Mouse (Mus musculus): ENCODE measurements around the gene Ptprg. TPM values are rescaled to one million over a fixed set of nuclear protein-coding genes. Genes with fewer than 3 reads are reported as not detected.

The Ptprg gene
- total RNA-seq, 4 experiments from 2014 or later = 13.3 to 22.4 (median 19.1) TPM

DNA sequence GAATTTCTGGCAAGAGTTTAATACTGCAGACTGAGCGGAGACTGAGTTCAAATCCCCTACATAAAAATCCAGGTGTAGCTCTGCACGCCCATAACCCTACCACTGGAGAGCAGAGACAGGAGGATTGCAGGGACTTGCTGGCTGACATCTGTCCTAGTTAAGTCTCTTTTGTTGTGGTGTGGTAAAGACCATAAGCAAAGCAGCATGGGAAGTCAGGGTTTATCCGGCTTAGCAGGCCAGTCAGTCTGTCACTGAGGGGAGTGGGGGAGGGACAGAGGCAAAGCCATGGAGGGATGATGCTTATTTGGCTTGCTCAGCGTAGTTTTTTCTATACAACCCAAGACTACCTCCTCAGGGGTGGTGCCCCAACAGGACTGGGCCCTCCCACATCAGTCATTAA is 530.7 kb downstream of the Ptprg start:
- DNase-seq (ENCODE audit: low spot score in 2 of 2) = no peak

DNA sequence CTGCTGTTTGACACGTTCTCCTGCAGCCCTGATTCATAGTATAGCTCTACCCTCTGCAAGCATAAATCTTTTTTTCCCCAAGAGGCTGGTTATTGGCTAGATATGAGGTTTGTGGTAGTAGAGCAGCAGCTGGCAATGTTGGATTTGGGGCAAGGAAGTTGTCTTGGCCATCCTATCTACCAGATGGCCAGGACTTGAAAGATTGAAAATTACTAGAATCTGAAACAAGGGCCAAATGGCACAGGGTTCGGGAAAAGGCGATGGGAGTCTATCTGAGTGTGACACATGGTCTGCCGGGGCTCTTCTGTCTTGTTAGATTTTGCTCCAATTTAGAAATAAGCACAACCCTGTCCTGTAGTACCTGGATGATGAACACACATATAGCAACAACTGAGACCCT is 531.7 kb downstream of the Ptprg start:
- no peak for DNase-seq (ENCODE audit: low spot score in 2 of 2)

GRCm38 (mm10) chr14:12086167-12086566 is 532.8 kb downstream of the Ptprg start:
- no peak for DNase-seq (ENCODE audit: low spot score in 2 of 2)

DNA sequence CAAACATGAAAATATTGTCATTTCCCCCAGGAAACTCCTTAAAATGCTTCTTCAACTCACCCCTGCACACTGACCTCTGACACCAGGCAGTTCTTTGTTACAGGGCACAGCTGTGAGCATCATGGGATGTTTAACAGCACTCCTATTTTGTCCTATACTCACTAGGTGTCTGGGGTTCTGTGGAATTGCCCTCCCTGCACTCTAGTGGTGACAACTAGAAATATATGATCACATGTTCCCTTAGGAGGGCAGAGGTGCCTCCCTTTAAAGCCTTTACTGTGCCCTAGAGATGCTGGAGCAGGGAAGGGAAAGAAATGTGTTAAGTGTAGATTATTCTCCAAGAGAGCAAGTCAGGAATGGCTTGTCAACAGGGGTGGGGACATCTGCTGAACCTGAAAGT is 536.6 kb downstream of the Ptprg start:
- DNase-seq (ENCODE audit: low spot score in 2 of 2) = no peak

GRCm38 (mm10) chr14:12091730-12092129 is 538.4 kb downstream of the Ptprg start:
- no peak for DNase-seq (ENCODE audit: low spot score in 2 of 2)

DNA sequence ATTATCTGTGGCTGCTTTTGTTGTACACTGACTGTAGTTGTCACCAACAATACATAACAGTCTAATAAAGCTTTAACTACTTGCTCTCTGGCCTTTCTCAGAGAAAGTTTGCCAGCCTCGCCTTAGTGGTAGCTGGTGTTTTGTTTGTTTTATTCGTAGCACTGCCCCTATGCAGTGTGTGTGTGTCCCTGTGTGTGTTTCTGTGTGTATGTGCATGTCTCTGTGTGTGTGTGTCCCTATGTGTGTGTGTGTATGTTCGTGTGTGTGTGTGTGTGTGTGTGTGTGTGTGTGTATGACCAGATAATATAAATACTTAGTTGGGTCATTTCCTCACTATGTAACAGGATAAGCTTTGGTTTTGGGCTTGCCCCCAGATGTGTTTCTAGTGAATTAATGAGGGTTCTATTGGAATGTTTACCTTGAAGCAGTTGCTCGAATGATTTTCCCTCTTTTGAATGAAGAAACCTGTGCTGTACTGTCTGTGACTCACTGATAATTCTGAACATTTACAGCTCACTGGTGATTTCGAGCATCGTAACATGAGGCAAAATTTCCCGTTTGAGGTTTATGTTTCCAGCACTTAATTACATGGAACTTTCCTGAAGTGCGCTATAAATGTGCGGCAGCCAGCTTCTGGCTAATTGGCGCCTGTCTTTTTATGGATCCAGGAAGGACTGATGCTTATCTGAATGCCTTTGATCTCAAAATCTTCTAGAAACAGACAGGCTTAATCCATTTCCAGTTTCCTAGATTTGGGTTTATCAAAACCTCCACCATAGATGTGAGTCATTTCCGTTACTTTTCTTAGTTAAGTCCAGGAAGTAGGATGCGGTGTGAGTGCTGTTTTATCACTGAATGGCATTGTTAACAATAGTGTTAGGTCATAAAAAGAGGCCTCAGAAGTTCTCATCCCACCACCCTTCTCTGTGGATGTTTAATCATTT is 546.3 kb downstream of the Ptprg start:
- no peak for DNase-seq (ENCODE audit: low spot score in 2 of 2)

- no peak for DNase-seq (ENCODE audit: low spot score in 2 of 2)
These were observed 549.3 kb downstream of the Ptprg start for GRCm38 (mm10) chr14:12102389-12103325.

DNA sequence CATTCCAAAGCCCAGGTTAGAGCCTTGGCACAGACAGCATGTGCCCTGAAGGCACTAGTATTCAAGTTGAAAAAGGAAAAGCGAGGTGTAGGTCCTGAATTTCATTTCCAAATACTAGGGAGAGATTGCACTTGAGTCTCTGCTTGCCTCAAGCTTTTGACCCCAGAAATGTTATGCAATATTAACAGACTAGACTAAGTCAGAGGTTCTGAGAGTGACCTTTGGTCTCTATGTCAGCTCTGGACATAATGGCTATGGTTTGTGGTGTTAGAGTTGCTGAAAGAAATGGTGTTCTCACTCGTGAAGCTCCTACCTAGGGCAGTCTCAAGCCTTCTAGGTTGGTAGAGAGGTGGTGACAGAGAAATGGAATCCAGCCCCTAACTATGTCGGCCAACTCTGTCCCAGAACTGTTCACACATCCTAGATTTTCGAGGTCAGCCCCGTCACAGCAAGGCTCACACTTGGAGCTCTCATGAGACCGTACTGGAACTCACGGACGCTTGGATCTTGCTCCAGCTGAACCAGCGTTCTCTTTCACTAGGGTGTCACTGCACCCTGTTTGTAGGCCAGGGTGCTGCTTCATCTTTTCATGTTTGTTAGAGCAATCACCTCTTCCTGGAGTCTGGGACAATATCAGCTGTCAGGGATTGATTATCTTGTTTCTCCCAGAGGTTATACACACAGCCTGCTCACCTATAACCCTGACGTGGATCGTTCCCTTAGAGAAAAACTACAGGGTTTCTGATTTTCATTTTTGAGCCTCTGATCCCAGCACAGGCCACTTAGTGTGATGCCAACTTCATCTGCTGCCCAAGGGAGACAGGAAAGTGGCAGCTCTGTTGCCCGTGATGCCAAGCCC is 551.2 kb downstream of the Ptprg start:
- DNase-seq (ENCODE audit: low spot score in 2 of 2) = no peak

DNA sequence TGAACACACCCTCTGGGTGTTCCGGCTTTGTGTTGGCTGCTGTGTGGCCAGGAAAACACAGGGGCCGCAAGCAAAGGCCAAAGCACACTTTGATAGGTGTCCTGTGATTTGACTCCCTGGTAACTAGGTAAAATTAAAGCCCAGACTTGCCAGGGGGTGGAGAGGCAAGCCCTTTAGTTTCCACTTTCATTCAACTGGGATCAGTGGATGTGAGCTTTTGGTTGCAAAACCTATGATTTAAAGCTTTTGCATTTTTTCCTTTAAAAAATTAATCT is 551.8 kb downstream of the Ptprg start:
- DNase-seq (ENCODE audit: low spot score in 2 of 2) = no peak

DNA sequence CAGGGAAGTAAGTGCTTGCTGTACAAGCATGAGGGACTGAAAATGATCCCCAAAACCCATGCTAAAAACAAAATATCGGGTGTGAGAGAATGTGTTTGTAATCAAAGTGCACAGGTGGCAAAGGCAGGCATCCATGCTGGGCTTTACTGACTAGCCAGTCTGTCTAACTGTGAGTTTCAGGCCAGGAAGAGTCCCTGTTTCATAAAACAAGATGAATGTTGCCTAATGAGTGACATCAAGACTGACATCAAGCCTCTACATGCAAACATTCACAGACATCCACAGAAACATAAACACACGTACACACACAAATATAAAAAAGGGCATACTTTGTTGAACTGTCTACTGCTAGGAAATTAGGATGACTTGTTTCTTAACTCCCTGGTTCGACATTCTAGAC is 552.3 kb downstream of the Ptprg start:
- no peak for DNase-seq (ENCODE audit: low spot score in 2 of 2)

DNA sequence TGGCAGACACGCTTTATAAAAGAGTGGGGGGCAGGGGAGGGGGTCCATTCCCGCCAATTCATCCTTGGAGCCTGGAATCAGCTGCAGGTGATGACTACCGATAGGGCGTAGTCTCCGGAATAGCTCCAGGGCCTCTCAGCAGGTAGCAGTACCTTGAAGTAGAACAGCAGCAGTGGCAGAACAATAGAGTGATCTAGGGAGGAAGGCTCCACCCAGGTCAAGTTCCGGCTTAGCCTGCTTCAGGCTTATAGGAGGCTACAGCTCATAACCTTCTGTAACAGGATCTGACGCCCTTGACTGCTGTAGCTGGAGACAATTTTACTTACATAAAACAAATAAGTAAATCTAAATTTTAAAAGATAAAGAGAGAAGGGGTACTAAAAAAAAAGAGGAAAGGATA is 554.1 kb downstream of the Ptprg start:
- DNase-seq (ENCODE audit: low spot score in 2 of 2) = no peak

GRCm38 (mm10) chr14:12107991-12108390 is 554.7 kb downstream of the Ptprg start:
- no peak for DNase-seq (ENCODE audit: low spot score in 2 of 2)

- DNase-seq (ENCODE audit: low spot score in 2 of 2) = peak; percentile 26 to 30
These were observed 559.2 kb downstream of the Ptprg start for GRCm38 (mm10) chr14:12112548-12113011.

DNA sequence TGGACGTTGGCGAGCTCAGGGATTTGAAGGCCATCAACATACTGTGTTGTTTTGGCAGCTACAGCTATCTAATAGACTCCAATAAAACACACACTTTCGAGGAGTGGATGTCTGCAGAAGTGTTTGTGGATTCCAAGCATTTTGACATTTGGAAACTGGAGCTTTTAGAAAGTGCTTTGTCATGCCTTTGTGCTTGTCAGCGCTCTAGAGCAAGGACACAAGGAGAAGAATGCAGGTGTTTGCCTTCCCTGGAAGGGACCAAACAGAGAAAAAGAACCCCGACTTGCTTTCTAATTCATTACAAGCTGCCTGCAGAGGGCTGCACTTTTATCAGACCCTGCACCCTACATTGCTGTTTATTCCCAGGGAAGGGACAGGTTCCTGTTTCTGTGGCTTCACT is 560.0 kb downstream of the Ptprg start:
- DNase-seq (ENCODE audit: low spot score in 2 of 2) = no peak

GRCm38 (mm10) chr14:12114016-12114415 is 560.7 kb downstream of the Ptprg start:
- no peak for DNase-seq (ENCODE audit: low spot score in 2 of 2)

- no peak for DNase-seq (ENCODE audit: low spot score in 2 of 2)
These were observed 565.9 kb downstream of the Ptprg start for GRCm38 (mm10) chr14:12119260-12119659.

- no peak for DNase-seq (ENCODE audit: low spot score in 2 of 2)
These were observed 568.6 kb downstream of the Ptprg start for GRCm38 (mm10) chr14:12121906-12122305.

- no peak for DNase-seq (ENCODE audit: low spot score in 2 of 2)
These were observed 571.4 kb downstream of the Ptprg start for GRCm38 (mm10) chr14:12124682-12125081.

GRCm38 (mm10) chr14:12127951-12128350 is 574.6 kb downstream of the Ptprg start:
- no peak for DNase-seq (ENCODE audit: low spot score in 2 of 2)

DNA sequence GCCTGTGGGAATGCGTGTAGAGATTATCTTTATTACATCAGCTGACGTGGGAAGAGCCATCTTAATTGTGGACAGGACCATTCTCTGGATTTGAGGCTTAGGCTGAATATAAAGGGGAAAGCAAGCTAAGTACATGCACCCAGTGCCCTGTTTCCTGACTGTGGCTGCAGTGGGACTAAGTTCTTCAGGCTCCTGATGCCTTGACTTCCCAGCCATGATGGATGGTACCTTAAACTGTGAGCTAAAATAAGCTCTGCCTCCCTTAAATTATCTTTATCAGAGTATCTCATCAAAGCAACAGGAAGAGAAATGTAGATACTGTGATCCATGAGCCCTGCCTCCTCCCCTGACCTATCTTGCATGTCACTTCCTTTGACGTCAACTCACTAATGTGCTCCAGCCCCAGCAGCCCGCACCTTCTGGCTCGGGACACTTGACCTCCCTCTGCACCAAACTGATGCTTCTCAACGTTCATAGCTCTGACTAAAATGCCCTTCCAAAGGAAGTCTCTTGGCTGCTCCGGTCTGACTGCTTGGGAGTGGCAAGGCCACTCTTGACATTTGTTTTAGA is 578.8 kb downstream of the Ptprg start:
- DNase-seq (ENCODE audit: low spot score in 2 of 2) = no peak

DNA sequence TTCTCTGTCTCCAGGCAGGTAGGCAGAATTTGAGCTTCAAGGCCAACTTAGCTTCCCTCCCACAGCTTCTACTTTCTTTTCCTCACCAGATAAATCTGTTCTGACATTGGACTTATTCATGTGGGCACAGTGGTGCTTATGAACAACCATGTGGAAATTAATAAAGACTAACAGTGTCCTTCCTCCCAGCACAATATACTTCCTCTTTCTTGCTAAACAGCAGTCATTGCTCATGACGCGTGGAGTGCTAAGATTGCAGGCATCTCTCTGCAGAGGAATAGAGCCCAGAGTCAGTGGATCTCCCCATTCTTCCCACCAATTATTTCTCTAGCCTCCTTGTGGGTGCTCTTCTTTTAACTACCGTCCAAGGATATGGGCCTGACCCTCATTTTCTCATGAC is 579.8 kb downstream of the Ptprg start:
- DNase-seq (ENCODE audit: low spot score in 2 of 2) = no peak
